Mouse (Mus musculus) megakaryocyte, embryonic 14.5 days (primary cell): ENCODE measurements around the gene Foxo4.

Experiments used
- FLI1 ChIP-seq: IDR thresholded peaks from 2 replicates; pipeline ENCODE4 v1.6.1; 2012; ENCODE audit warnings: low read length, inconsistent platforms, mixed read lengths
- GATA1 ChIP-seq: IDR thresholded peaks from 3 replicates; pipeline ENCODE4 v1.6.1; 2012; ENCODE audit warnings: mixed read lengths, low read length, inconsistent platforms, borderline replicate concordance

GRCm38 (mm10) chrX:101300427-101301030, 46.2 kb downstream of the Foxo4 start:
- no peak for TF ChIP-seq FLI1
- TF ChIP-seq GATA1: no peak
